Mouse (Mus musculus) MEL (cell line): Measurements from ENCODE around the gene Lancl2. TPM values are rescaled to one million over a fixed set of nuclear protein-coding genes. Genes with fewer than 3 reads are reported as not detected.
A peak's percentile ranks its signal among the peaks of the same experiment; 100 is the strongest.

Experiments used
- DNase-seq: peaks from one replicate; pipeline ENCODE4 v3.0.0; 2011; ENCODE audit warnings: low read depth, low spot score
- H3K27ac ChIP-seq: 2 replicates; pipeline ENCODE4 v1.5.1; 2012; ENCODE audit warnings: low read depth, mild to moderate bottlenecking, control low read depth, low read length, moderate library complexity; ENCODE audit not compliant: control insufficient read depth
- H3K27me3 ChIP-seq, 2 experiments: fragments of 150-350 bp in 1 of 2; sonication (generic) in 1 of 2; 2 replicates each; pipeline ENCODE4 v1.6.1; 2012; ENCODE audit warnings: low read length in 2 of 2, mild to moderate bottlenecking in 2 of 2, improper control_type of control experiment in 1 of 2, moderate library complexity in 1 of 2; ENCODE audit not compliant: insufficient read depth in 2 of 2, control insufficient read depth in 1 of 2
- H3K36me3 ChIP-seq, 2 experiments: 2 replicates each; pipeline ENCODE4 v1.6.1; 2012 to 2014; ENCODE audit warnings: low read length in 2 of 2, improper control_type of control experiment in 1 of 2, inconsistent platforms in 1 of 2, mild to moderate bottlenecking in 1 of 2; ENCODE audit not compliant: insufficient read depth in 2 of 2, control insufficient read depth in 1 of 2
- H3K4me1 ChIP-seq, 2 experiments: fragments of 150-350 bp in 1 of 2; sonication (generic) in 1 of 2; 2 replicates each; pipeline ENCODE4 v1.6.1; 2012; ENCODE audit warnings: low read length in 2 of 2, improper control_type of control experiment in 1 of 2, mild to moderate bottlenecking in 1 of 2; ENCODE audit not compliant: insufficient read depth in 2 of 2, control insufficient read depth in 1 of 2
- H3K4me3 ChIP-seq, 2 experiments: fragments of 150-350 bp in 1 of 2; sonication (generic) in 1 of 2; 2 replicates each; pipeline ENCODE4 v1.5.1; 2012; ENCODE audit warnings: low read depth in 2 of 2, low read length in 2 of 2, mild to moderate bottlenecking in 2 of 2, moderate library complexity in 2 of 2, control low read depth in 1 of 2, improper control_type of control experiment in 1 of 2; ENCODE audit not compliant: control insufficient read depth in 1 of 2, insufficient read depth in 1 of 2
- H3K79me2 ChIP-seq: 2 replicates; pipeline ENCODE4 v1.6.1; 2012; ENCODE audit warnings: mild to moderate bottlenecking, low read length, moderate library complexity; ENCODE audit not compliant: control insufficient read depth, poor library complexity, insufficient read depth
- H3K9ac ChIP-seq: 2 replicates; pipeline ENCODE4 v1.6.1; 2012; ENCODE audit warnings: low read depth, mild to moderate bottlenecking, control low read depth, low read length, moderate library complexity; ENCODE audit not compliant: control insufficient read depth, poor library complexity, severe bottlenecking
- H3K9me3 ChIP-seq: fragments of 150-350 bp; sonication (generic); replicated peaks from 2 replicates; pipeline ENCODE4 v1.6.1; 2012; ENCODE audit warnings: mild to moderate bottlenecking, low read length, improper control_type of control experiment, moderate library complexity; ENCODE audit not compliant: insufficient read depth
- BHLHE40 ChIP-seq: IDR thresholded peaks from 2 replicates; pipeline ENCODE4 v1.6.1; 2012; ENCODE audit warnings: low read depth, mild to moderate bottlenecking, inconsistent platforms, low read length, improper control_type of control experiment, borderline replicate concordance
- CTCF ChIP-seq, 3 experiments: IDR thresholded peaks in 2 of 3; conservative IDR thresholded peaks in 1 of 3; 2 replicates each; pipeline ENCODE4 v1.5.1; 2011 to 2012; ENCODE audit warnings: low read length in 3 of 3, low read depth in 2 of 3, mild to moderate bottlenecking in 2 of 3, improper control_type of control experiment in 1 of 3, inconsistent platforms in 1 of 3, mixed read lengths in 1 of 3, moderate library complexity in 1 of 3; ENCODE audit not compliant: control insufficient read depth in 1 of 3, insufficient read depth in 1 of 3, poor library complexity in 1 of 3, severe bottlenecking in 1 of 3
- E2F4 ChIP-seq: IDR thresholded peaks from 2 replicates; pipeline ENCODE4 v1.6.1; 2011; ENCODE audit warnings: low read depth, low read length, improper control_type of control experiment, borderline replicate concordance
- ELF1 ChIP-seq: IDR thresholded peaks from 2 replicates; pipeline ENCODE4 v1.6.1; 2014; ENCODE audit warnings: low read depth, mild to moderate bottlenecking, inconsistent platforms, low read length, improper control_type of control experiment, moderate library complexity
- EP300 ChIP-seq, 2 experiments: IDR thresholded peaks; 2 replicates each; pipeline ENCODE4 v1.6.1; 2011; ENCODE audit warnings: improper control_type of control experiment in 2 of 2, low read length in 2 of 2, low read depth in 1 of 2, mild to moderate bottlenecking in 1 of 2
- ETS1 ChIP-seq: IDR thresholded peaks from 2 replicates; pipeline ENCODE4 v1.6.1; 2012; ENCODE audit warnings: low read depth, mild to moderate bottlenecking, inconsistent platforms, low read length, improper control_type of control experiment, moderate library complexity
- GABPA ChIP-seq: IDR thresholded peaks from 2 replicates; pipeline ENCODE4 v1.6.1; 2012; ENCODE audit warnings: low read depth, mild to moderate bottlenecking, inconsistent platforms, low read length, improper control_type of control experiment, moderate library complexity
- GATA1 ChIP-seq: IDR thresholded peaks from 2 replicates; pipeline ENCODE4 v1.6.1; 2011; ENCODE audit warnings: low read depth, low read length, improper control_type of control experiment
- JUND ChIP-seq: IDR thresholded peaks from 2 replicates; pipeline ENCODE4 v1.6.1; 2011; ENCODE audit warnings: low read depth, mild to moderate bottlenecking, improper control_type of control experiment, low read length
- KAT2A ChIP-seq: conservative IDR thresholded peaks from 2 replicates; pipeline ENCODE4 v1.6.1; 2012; ENCODE audit warnings: low read depth, low read length, improper control_type of control experiment, inconsistent platforms
- MAFK ChIP-seq: IDR thresholded peaks from 2 replicates; pipeline ENCODE4 v1.6.1; 2011; ENCODE audit warnings: low read depth, mild to moderate bottlenecking, low read length, improper control_type of control experiment, borderline replicate concordance
- MAZ ChIP-seq: IDR thresholded peaks from 2 replicates; pipeline ENCODE4 v1.6.1; 2012; ENCODE audit warnings: low read depth, mild to moderate bottlenecking, inconsistent platforms, low read length, improper control_type of control experiment
- MEF2A ChIP-seq: IDR thresholded peaks from 2 replicates; pipeline ENCODE4 v1.6.1; 2014; ENCODE audit warnings: low read depth, mild to moderate bottlenecking, inconsistent platforms, low read length, improper control_type of control experiment; ENCODE audit not compliant: poor library complexity, insufficient replicate concordance, severe bottlenecking; ENCODE audit errors: extremely low read depth
- MXI1 ChIP-seq: IDR thresholded peaks from 2 replicates; pipeline ENCODE4 v1.6.1; 2011; ENCODE audit warnings: mild to moderate bottlenecking, low read depth, low read length, improper control_type of control experiment
- MYB ChIP-seq: IDR thresholded peaks from 2 replicates; pipeline ENCODE4 v1.6.1; 2011; ENCODE audit warnings: mild to moderate bottlenecking, low read depth, low read length, improper control_type of control experiment
- MYC ChIP-seq: IDR thresholded peaks from 2 replicates; pipeline ENCODE4 v1.6.1; 2011; ENCODE audit warnings: low read depth, mild to moderate bottlenecking, low read length, improper control_type of control experiment, moderate library complexity
- NELFE ChIP-seq: IDR thresholded peaks from 2 replicates; pipeline ENCODE4 v1.6.1; 2011; ENCODE audit warnings: low read depth, low read length, improper control_type of control experiment
- NRF1 ChIP-seq: IDR thresholded peaks from 2 replicates; pipeline ENCODE4 v1.6.1; 2014; ENCODE audit warnings: low read depth, mild to moderate bottlenecking, inconsistent platforms, low read length, improper control_type of control experiment, moderate library complexity; ENCODE audit not compliant: poor library complexity, insufficient read depth, severe bottlenecking
- POLR2AphosphoS2 ChIP-seq: IDR thresholded peaks from 2 replicates; pipeline ENCODE4 v1.6.1; 2011; ENCODE audit warnings: low read length, improper control_type of control experiment
- POLR2AphosphoS5 ChIP-seq: IDR thresholded peaks from 2 replicates; pipeline ENCODE4 v1.6.1; 2012; ENCODE audit warnings: low read depth, borderline replicate concordance, mild to moderate bottlenecking, inconsistent platforms, low read length, moderate library complexity, mixed read lengths
- SIN3A ChIP-seq: IDR thresholded peaks from 2 replicates; pipeline ENCODE4 v1.6.1; 2012; ENCODE audit warnings: low read length, improper control_type of control experiment, inconsistent platforms
- SMC3 ChIP-seq: IDR thresholded peaks from 2 replicates; pipeline ENCODE4 v1.6.1; 2011; ENCODE audit warnings: low read depth, low read length, improper control_type of control experiment
- TCF12 ChIP-seq: IDR thresholded peaks from 2 replicates; pipeline ENCODE4 v1.6.1; 2014; ENCODE audit warnings: low read depth, mild to moderate bottlenecking, inconsistent platforms, low read length, improper control_type of control experiment, moderate library complexity
- UBTF ChIP-seq: IDR thresholded peaks from 2 replicates; pipeline ENCODE4 v1.6.1; 2012; ENCODE audit warnings: low read depth, mild to moderate bottlenecking, inconsistent platforms, low read length, improper control_type of control experiment, moderate library complexity, borderline replicate concordance; ENCODE audit not compliant: insufficient read depth
- USF2 ChIP-seq, 2 experiments: IDR thresholded peaks; 2 replicates each; pipeline ENCODE4 v1.6.1; 2011 to 2012; ENCODE audit warnings: improper control_type of control experiment in 2 of 2, low read length in 2 of 2, borderline replicate concordance in 1 of 2, inconsistent platforms in 1 of 2, low read depth in 1 of 2, mild to moderate bottlenecking in 1 of 2; ENCODE audit not compliant: insufficient read depth in 1 of 2
- ZC3H11A ChIP-seq: IDR thresholded peaks from 2 replicates; pipeline ENCODE4 v1.6.1; 2012; ENCODE audit warnings: low read depth, mild to moderate bottlenecking, inconsistent platforms, low read length, improper control_type of control experiment
- ZKSCAN1 ChIP-seq: IDR thresholded peaks from 2 replicates; pipeline ENCODE4 v1.6.1; 2012; ENCODE audit warnings: low read depth, mild to moderate bottlenecking, inconsistent platforms, low read length, improper control_type of control experiment, moderate library complexity
- ZNF384 ChIP-seq: IDR thresholded peaks from 2 replicates; pipeline ENCODE4 v1.6.1; 2012; ENCODE audit warnings: low read depth, mild to moderate bottlenecking, inconsistent platforms, low read length, improper control_type of control experiment
- polyA plus RNA-seq, 2 experiments: library from polyadenylated mRNA; stranded (reverse) in 1 of 2; unstranded in 1 of 2; fragments of >175 nt in 1 of 2; fragments of >200 nt in 1 of 2; gene quantifications; 2 replicates each; pipeline versions ENCODE4 v1.2.1 to v1.2.4; 2012; ENCODE audit warnings: low replicate concordance in 2 of 2, low read depth in 1 of 2; ENCODE audit not compliant: insufficient read length in 2 of 2, insufficient read depth in 1 of 2, missing spikeins in 1 of 2
- total RNA-seq: library from RNA; depleted of rRNA; stranded (reverse); fragments of 300-350 nt; gene quantifications from 2 replicates; pipeline ENCODE4 v1.2.3, GENCODE M21; 2012; rRNA removed

The Lancl2 gene
- total RNA-seq (19.6 and 21.7 TPM in 2 replicates), polyA plus RNA-seq (10 to 100 TPM in 1 of 2 experiments, not detected in 1; 17.7 TPM)

- Histone ChIP-seq H3K27ac (peak within 1 kb of the TSS; percentile 78), H3K4me3 (peak within 1 kb of the TSS; percentile 79 to 85), H3K9ac (peak within 1 kb of the TSS; percentile 89), H3K36me3 (peaks cover 0 to 13% of the 10 kb centered on the region in 2 experiments; a peak in 2 of 4 replicates), H3K79me2 (peaks cover 3% of the 10 kb centered on the region; the same call in 1 of the 2 replicates), H3K27me3 (no peaks in the 10 kb centered on the region), H3K4me1 (peaks cover under 1 to 8% of the 10 kb centered on the region in 2 experiments; a peak in 2 of 4 replicates), H3K9me3 (no peaks in the 10 kb centered on the region)
- TF ChIP-seq POLR2AphosphoS5 (no peak), MEF2A (no peak), NELFE (no peak), ELF1 (no peak), MAZ (peak; percentile 84), EP300 (IDR thresholded peaks at IDR 0.05; ENCODE audit: low read depth in 1 of 2, low read length in 2 of 2) (no peak), SIN3A (peak; percentile 11; the same call in 1 of the 2 replicates), MAFK (no peak), ZC3H11A (no peak), MYC (no peak), ZNF384 (no peak)
- no peak for DNase-seq
Observed at GRCm38 (mm10) chr6:57702376-57702742, at the start of gene Lancl2. Lancl2 (plus strand) TSS chr6:57702540.

- Histone ChIP-seq H3K36me3 (peaks cover 0 to 6% of the 10 kb centered on the region in 2 experiments; a peak in 2 of 4 replicates), H3K79me2 (no peaks in the 10 kb centered on the region), H3K9ac (no peak overlapping the region), H3K4me1 (peaks cover 0 to 4% of the 10 kb centered on the region in 2 experiments; a peak in 1 of 4 replicates), H3K4me3 (no peak overlapping the region), H3K27me3 (no peaks in the 10 kb centered on the region), H3K27ac (no peak overlapping the region), H3K9me3 (no peaks in the 10 kb centered on the region)
- peak; percentile 62 for DNase-seq
- TF ChIP-seq GABPA (no peak), TCF12 (no peak), JUND (no peak), MAFK (no peak), MYC (0 out of 2 replicates have a peak, but pooled peaks have one; percentile 31), SMC3 (no peak), E2F4 (no peak), UBTF (no peak), MYB (no peak), ZC3H11A (no peak), POLR2AphosphoS5 (no peak), KAT2A (no peak), NRF1 (no peak), ZKSCAN1 (no peak), MEF2A (no peak), GATA1 (peak; percentile 63), MXI1 (no peak), ZNF384 (no peak), MAZ (no peak), USF2 (IDR thresholded peaks at IDR 0.05; ENCODE audit: borderline replicate concordance in 1 of 2, insufficient read depth in 1 of 2, low read depth in 1 of 2, low read length in 2 of 2) (no peak), ETS1 (peak; percentile 39; the same call in 1 of the 2 replicates), BHLHE40 (no peak), CTCF (IDR thresholded peaks at IDR 0.05 in 2 of 3, conservative IDR thresholded peaks at IDR 0.05 in 1 of 3; ENCODE audit: control insufficient read depth in 1 of 3, insufficient read depth in 1 of 3, low read depth in 2 of 3, low read length in 3 of 3, poor library complexity in 1 of 3, severe bottlenecking in 1 of 3) (no peak), EP300 (IDR thresholded peaks at IDR 0.05; ENCODE audit: low read depth in 1 of 2, low read length in 2 of 2) (peak in 1 of 2 experiments; percentile 27; a peak in 1 of 4 replicates), POLR2AphosphoS2 (no peak), SIN3A (no peak)
Observed at GRCm38 (mm10) chr6:57661295-57661694, 41.0 kb upstream of the Lancl2 start.
